Mouse (Mus musculus): ENCODE data around the gene Ccdc59. TPM values are rescaled to one million over a fixed set of nuclear protein-coding genes. Genes with fewer than 3 reads are reported as not detected.

Ccdc59 gene
- 59.2 and 59.3 TPM in 2 replicates for polyA plus RNA-seq (2016; fragmentation: Nextera tagmentation; extraction: Ambion mirVana)

- H3K4me1 ChIP-seq, result peaks cover 11% of the 10 kb centered on the region
- under 1% methylated on average over 89 of the region's 90 CpGs for WGBS
Measured at GRCm38 (mm10) chr10:105840928-105841888, at the start of gene Ccdc59, which contains the start of gene Mettl25. Ccdc59 (plus strand) TSS chr10:105841067. Mettl25 (minus strand) TSS chr10:105841380.

DNA sequence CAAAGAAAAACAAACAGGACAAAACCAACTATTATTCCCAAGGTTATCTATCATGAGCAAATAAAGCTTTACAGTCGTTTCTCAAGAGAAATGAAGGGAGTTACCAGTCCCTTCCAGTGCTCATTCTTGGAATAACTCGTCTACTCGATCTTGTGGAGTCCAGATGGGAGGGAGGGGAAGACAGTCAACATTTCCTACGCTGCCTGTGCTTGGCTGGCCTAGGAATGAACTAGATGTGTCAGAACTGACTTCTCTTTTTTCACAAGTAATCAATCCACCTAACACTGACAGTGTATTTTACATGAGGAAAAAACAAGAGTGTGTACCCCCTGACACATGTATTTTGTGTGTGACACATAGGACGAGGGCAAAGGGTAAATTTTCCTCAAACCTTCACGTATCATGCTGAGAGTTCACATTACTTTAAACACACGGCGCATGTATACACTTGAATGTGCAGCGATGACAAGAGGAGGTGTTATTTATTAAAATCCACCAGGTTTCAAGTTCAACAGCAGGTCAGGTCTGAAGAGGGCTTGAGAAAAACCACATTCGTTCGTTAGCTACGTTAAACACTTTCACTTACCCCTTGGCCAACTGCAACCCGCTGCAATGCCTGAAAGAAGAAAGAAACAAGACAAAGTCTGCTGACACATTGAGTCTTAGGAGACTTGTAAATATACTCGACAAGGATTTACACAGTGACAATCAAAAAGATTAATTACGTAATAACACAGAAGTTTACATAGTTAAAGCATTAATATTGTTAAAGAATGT, 46.9 kb upstream of the Ccdc59 start:
- H3K4me3 ChIP-seq, result no peak overlapping the region
- DNase-seq (ENCODE audit: low spot score), result no peak
- peaks cover 7% of the 10 kb centered on the region; the same call in 1 of the 2 replicates for H3K36me3 ChIP-seq
- 73% methylated on average over 15 of the region's 15 CpGs for WGBS
- no peaks in the 10 kb centered on the region for H3K9me3 ChIP-seq (replicated peaks)
- H3K27ac ChIP-seq, result no peak overlapping the region
- H3K4me1 ChIP-seq, result peaks cover 17% of the 10 kb centered on the region
- no peaks in the 10 kb centered on the region for H3K27me3 ChIP-seq (ENCODE audit: low read depth, poor library complexity, severe bottlenecking)

More at GRCm38 (mm10) chr10:105840928-105841888, at the start of gene Ccdc59, which contains the start of gene Mettl25:
- peak within 1 kb of the TSS; percentile 79 for H3K4me3 ChIP-seq
- peaks cover 42% of the 10 kb centered on the region for H3K36me3 ChIP-seq
- H3K27me3 ChIP-seq (ENCODE audit: low read depth, poor library complexity, severe bottlenecking), result no peaks in the 10 kb centered on the region
- peak; percentile 99 for DNase-seq (ENCODE audit: low spot score)
- peak within 1 kb of the TSS; percentile 97 for H3K27ac ChIP-seq
- H3K9me3 ChIP-seq (replicated peaks), result no peaks in the 10 kb centered on the region

- H3K9me3 ChIP-seq (replicated peaks), result no peaks in the 10 kb centered on the region
- H3K27me3 ChIP-seq (ENCODE audit: low read depth, poor library complexity, severe bottlenecking), result no peaks in the 10 kb centered on the region
- 65% methylated on average over 8 of the region's 8 CpGs for WGBS
- no peak overlapping the region for H3K4me3 ChIP-seq
- DNase-seq (ENCODE audit: low spot score), result no peak
- H3K27ac ChIP-seq, result no peak overlapping the region
- H3K36me3 ChIP-seq, result peaks cover 7% of the 10 kb centered on the region; the same call in 1 of the 2 replicates
- H3K4me1 ChIP-seq, result peaks cover 29% of the 10 kb centered on the region
Measured at GRCm38 (mm10) chr10:105797250-105797924, 43.5 kb upstream of the Ccdc59 start.

- peaks cover 23% of the 10 kb centered on the region for H3K4me1 ChIP-seq
- H3K4me3 ChIP-seq, result no peak overlapping the region
- WGBS, result 50% methylated on average over 6 of the region's 6 CpGs
- H3K9me3 ChIP-seq (replicated peaks), result no peaks in the 10 kb centered on the region
- no peaks in the 10 kb centered on the region for H3K36me3 ChIP-seq
- H3K27me3 ChIP-seq (ENCODE audit: low read depth, poor library complexity, severe bottlenecking), result no peaks in the 10 kb centered on the region
- peak; percentile 53 for DNase-seq (ENCODE audit: low spot score)
- peak overlapping the region; percentile 70 for H3K27ac ChIP-seq
Measured at GRCm38 (mm10) chr10:105801147-105801546, 39.7 kb upstream of the Ccdc59 start.

DNA sequence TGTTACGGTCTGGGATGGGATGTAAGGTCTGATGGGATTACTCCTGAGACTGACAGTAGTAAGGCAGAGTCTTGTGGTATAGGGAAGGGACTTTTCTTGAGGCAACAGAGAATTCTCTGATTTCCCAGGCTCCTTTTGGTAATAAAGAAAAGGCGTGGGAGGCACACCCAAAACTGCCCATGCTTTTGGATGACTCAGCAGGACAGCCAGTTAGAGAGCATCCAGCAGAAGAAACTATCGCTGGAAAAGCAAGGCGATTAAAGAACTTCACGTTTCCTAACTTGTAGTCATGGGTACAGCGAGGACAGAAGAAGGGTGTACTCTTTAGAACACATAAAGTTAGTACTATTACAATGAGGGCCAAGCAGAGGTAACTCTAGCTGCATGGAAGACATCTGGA, 38.7 kb upstream of the Ccdc59 start:
- WGBS, result 94% methylated on average over 6 of the region's 6 CpGs
- no peak for DNase-seq (ENCODE audit: low spot score)
- Histone ChIP-seq H3K27me3 (ENCODE audit: low read depth, poor library complexity, severe bottlenecking) (no peaks in the 10 kb centered on the region), H3K4me1 (peaks cover 29% of the 10 kb centered on the region), H3K36me3 (no peaks in the 10 kb centered on the region), H3K9me3 (replicated peaks) (no peaks in the 10 kb centered on the region), H3K27ac (peak overlapping the region; percentile 59; the same call in 1 of the 2 replicates), H3K4me3 (no peak overlapping the region)

- H3K27me3 ChIP-seq (ENCODE audit: low read depth, poor library complexity, severe bottlenecking), result no peaks in the 10 kb centered on the region
- WGBS, result 91% methylated on average over 2 of the region's 2 CpGs
Measured at GRCm38 (mm10) chr10:105803461-105803860, 37.4 kb upstream of the Ccdc59 start.

DNA sequence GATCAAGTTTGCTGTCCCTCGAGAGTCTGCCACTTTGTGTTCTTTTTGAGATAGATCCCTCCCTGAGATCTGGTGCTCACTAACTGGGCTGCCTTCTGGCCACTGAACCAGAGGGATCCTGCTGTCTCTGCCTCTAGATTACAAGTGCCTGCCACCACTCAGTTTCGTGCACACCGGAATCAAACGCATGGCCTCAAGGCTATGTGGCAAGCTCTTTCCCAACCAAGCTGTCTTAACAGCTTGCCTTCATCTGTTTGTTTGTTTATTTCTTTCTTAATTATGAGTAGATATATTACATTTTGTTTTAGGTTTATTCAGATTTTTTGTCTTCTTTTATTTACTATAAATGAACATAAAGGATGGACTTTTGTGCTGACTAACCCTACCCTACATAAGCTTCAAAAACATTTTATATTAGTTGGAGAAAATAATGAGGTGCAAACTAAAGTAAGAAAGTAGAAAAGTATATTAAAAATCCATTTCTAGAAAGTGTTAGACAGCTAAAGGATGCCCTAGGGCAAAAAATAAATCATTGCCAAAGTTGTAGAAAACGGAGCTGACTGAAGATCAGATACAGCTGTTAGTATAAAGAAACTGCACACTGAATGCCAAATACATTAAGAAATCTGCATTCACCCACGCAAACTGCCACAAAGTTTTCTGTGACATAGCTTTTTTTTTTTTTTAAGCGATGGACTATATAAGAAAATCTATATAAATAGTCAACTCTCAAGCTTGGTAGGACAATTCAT, 34.4 kb upstream of the Ccdc59 start:
- H3K27ac ChIP-seq, result no peak overlapping the region

More at GRCm38 (mm10) chr10:105803461-105803860, 37.4 kb upstream of the Ccdc59 start:
- H3K36me3 ChIP-seq, result no peaks in the 10 kb centered on the region
- H3K9me3 ChIP-seq (replicated peaks), result no peaks in the 10 kb centered on the region
- no peak overlapping the region for H3K27ac ChIP-seq
- H3K4me1 ChIP-seq, result peaks cover 30% of the 10 kb centered on the region
- DNase-seq (ENCODE audit: low spot score), result no peak
- H3K4me3 ChIP-seq, result no peak overlapping the region

DNA sequence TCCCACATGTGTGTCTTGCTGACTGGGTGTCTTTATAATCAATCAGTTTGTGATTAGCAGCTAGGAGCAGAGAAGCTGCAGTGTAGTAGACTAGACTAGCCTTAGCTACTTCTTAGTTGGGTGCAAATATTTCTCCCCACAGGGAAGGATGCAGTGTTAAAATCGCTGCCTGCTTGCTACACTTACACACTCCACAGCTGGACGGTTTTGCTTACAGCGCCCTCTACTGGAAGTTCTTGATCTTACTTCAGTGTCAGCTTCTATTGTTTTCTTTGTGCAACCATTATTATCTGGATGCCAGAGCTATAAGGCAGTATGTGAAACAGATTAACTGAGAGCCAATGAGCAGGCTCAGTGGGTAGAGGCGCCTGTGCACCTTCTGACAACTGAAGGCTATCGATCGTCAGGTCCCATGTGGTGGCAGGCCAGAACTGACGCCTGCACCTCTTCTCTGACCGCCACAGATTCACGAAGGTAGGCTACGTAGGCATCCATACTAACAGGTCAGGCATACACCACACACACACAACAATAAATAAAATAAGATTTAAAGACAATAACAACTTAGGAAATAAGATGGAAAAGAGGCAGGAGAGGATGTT, 6.1 kb upstream of the Ccdc59 start:
- no peak overlapping the region for H3K27ac ChIP-seq
- H3K4me1 ChIP-seq, result no peaks in the 10 kb centered on the region
- WGBS, result 66% methylated on average over 10 of the region's 10 CpGs
- no peak overlapping the region for H3K4me3 ChIP-seq
- DNase-seq (ENCODE audit: low spot score), result peak; percentile 41
- no peaks in the 10 kb centered on the region for H3K9me3 ChIP-seq (replicated peaks)
- peaks cover 5% of the 10 kb centered on the region; the same call in 1 of the 2 replicates for H3K36me3 ChIP-seq
- no peaks in the 10 kb centered on the region for H3K27me3 ChIP-seq (ENCODE audit: low read depth, poor library complexity, severe bottlenecking)

More for the DNA sequence above, 34.4 kb upstream of the Ccdc59 start:
- H3K36me3 ChIP-seq, result no peaks in the 10 kb centered on the region
- H3K9me3 ChIP-seq (replicated peaks), result no peaks in the 10 kb centered on the region
- peaks cover 21% of the 10 kb centered on the region for H3K4me1 ChIP-seq
- 82% methylated on average over 7 of the region's 7 CpGs for WGBS
- H3K27me3 ChIP-seq (ENCODE audit: low read depth, poor library complexity, severe bottlenecking), result no peaks in the 10 kb centered on the region
- DNase-seq (ENCODE audit: low spot score), result no peak
- no peak overlapping the region for H3K4me3 ChIP-seq

GRCm38 (mm10) chr10:105842574-105842973, 1.7 kb downstream of the Ccdc59 start:
- no peaks in the 10 kb centered on the region for H3K9me3 ChIP-seq (replicated peaks)
- H3K36me3 ChIP-seq, result peaks cover 56% of the 10 kb centered on the region
- H3K27ac ChIP-seq, result no peak overlapping the region
- no peak for DNase-seq (ENCODE audit: low spot score)
- H3K4me3 ChIP-seq, result peak overlapping the region; percentile 79
- WGBS, result 82% methylated on average over 7 of the region's 7 CpGs
- no peaks in the 10 kb centered on the region for H3K27me3 ChIP-seq (ENCODE audit: low read depth, poor library complexity, severe bottlenecking)
- H3K4me1 ChIP-seq, result peaks cover 11% of the 10 kb centered on the region

GRCm38 (mm10) chr10:105850286-105850685, 9.4 kb downstream of the Ccdc59 start:
- H3K4me1 ChIP-seq, result no peaks in the 10 kb centered on the region
- WGBS, result 88% methylated on average over 5 of the region's 5 CpGs
- H3K36me3 ChIP-seq, result peaks cover 56% of the 10 kb centered on the region
- no peaks in the 10 kb centered on the region for H3K27me3 ChIP-seq (ENCODE audit: low read depth, poor library complexity, severe bottlenecking)
- DNase-seq (ENCODE audit: low spot score), result no peak
- H3K27ac ChIP-seq, result no peak overlapping the region
- H3K9me3 ChIP-seq (replicated peaks), result no peaks in the 10 kb centered on the region
- H3K4me3 ChIP-seq, result no peak overlapping the region

DNA sequence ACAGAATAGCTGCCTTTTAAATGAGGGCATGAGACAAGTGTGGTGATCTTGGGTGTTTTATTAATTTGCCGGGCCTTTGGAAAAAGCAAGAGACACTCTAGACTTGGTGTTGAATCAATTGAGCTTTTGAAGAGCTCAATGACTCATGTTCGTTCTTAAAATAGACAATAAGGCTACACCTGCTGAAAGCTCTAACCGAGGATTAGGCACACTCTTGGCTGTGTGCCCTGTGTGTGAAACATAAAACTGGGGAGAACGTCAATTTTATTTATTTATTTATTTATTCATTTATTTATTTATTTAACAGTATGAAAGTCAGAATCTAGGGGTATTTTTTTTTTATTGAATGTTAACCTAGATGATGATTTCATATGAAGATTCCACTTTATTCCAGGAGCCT, 10.3 kb downstream of the Ccdc59 start:
- no peak for DNase-seq (ENCODE audit: low spot score)
- Histone ChIP-seq H3K9me3 (replicated peaks) (no peaks in the 10 kb centered on the region), H3K4me1 (no peaks in the 10 kb centered on the region), H3K36me3 (peaks cover 48% of the 10 kb centered on the region), H3K4me3 (no peak overlapping the region), H3K27ac (no peak overlapping the region), H3K27me3 (ENCODE audit: low read depth, poor library complexity, severe bottlenecking) (no peaks in the 10 kb centered on the region)
- 94% methylated on average over 4 of the region's 4 CpGs for WGBS

Data from limb, embryonic 10.5 days (tissue).